Mouse (Mus musculus): ENCODE measurements at regions not wholly inside any gene's neighbourhood (a gene's known extent, or its start where the extent isn't known, plus 50 kb on each side); places are given as distances from the start of the nearest gene placed in this dataset.

DNA sequence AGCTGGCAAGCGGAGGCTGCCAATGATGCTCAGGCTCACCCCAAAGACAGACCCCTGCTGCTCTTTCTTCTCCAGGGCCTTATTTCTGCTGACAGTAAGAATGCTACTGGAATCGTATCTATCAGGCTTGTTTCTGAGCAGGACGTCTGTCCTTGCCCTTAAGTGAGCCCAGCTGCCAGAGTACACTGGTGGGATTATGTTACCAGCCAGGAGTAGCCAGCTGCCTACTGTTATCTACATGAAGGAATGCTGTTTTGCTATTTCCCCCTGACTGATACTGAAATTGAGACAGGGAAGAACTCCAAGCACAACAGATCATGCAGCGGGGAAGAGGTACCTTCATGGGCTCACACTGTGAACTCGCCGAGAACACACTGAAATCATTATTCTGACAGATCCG, 228.2 kb upstream of the Rasgrp1 start:
- no peak for DNase-seq

GRCm38 (mm10) chr2:117587381-117587780, 244.6 kb upstream of the Rasgrp1 start:
- peak; percentile 45 for DNase-seq

GRCm38 (mm10) chr2:117595028-117595427, 252.2 kb upstream of the Rasgrp1 start:
- DNase-seq: no peak

DNA sequence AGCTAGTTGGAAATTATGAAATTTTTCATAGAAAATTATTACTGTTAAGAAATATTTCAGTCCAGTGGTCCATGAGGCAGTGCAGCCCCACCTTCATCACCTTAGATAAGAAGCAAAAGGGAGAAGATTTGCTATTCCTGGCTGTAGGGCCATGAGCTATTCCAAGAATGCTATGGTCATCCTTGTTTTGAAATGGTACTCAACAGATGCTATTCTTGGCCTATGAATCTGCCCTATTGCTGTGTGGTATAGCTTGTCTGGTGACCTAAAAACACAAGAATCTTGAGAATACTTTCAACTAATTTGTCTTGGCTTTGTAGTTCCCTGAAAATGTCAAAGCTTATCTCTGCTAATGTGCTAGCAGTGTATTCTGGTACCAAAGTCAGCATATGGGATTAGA, 254.8 kb upstream of the Rasgrp1 start:
- DNase-seq: no peak

DNA sequence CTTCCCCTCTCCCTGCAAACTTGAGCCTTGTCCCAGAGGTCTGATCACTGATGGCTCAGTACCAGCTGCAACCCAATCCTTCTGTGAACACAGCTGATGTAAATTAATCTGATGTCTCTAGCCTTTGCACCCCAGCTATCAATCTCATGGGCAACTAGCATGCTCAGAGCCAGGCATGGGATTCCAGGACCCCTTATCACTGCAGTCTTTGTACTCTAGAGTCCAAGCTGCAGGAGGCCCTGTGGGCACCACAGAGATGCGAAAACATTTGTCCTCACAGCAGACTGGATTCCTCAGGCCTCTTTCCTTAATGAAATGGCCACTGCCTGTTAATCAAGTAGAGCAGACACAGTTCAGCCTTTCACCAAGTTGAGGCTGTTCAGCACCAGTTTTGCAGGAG, 272.0 kb upstream of the Rasgrp1 start:
- no peak for DNase-seq

DNA sequence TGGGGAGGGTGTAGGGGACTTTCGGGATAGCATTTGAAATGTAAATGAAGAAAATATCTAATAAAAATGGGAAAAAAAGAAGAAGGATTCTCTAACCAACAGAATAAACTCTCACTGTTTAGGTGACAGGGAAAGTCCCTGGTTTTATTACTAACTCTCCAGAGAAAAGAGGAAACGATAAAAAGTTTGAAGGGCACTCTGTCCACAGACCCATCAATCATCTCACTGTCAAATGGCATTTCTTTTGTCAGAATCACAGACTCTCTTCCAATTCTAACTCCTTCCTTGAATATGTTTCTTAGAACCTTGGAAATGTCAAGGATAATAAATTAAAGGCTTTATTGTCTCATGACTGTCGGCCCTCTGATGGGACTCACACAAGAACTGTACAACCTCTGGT, 275.3 kb upstream of the Rasgrp1 start:
- DNase-seq: no peak

- peak; percentile 38 for DNase-seq
These were observed 281.2 kb upstream of the Rasgrp1 start for GRCm38 (mm10) chr2:117623955-117624354.

DNA sequence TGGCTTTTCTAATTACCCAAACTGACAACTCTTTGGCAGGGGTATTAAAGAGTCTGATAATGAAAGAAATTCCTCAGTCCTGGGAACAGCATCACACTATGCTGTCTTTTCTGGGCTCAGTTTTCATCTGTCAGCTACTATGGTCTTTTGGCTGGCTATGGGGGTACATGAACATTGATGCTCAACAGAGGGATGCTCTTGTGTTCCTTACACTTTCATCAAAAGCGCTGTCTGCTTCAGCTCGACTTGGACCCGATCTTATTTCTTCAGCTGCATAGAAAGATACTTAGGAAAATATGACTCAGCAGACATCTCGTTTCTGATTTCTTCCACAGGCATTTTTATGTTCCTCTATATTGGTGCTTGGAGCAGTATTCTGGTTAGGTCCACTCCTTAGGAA, 292.1 kb upstream of the Rasgrp1 start:
- no peak for DNase-seq

- no peak for DNase-seq
These were observed 294.6 kb upstream of the Rasgrp1 start for GRCm38 (mm10) chr2:117637397-117637796.

- no peak for DNase-seq
These were observed 309.3 kb upstream of the Rasgrp1 start for GRCm38 (mm10) chr2:117652101-117652500.

- DNase-seq: no peak
These were observed 309.8 kb upstream of the Rasgrp1 start for GRCm38 (mm10) chr2:117652647-117653046.

DNA sequence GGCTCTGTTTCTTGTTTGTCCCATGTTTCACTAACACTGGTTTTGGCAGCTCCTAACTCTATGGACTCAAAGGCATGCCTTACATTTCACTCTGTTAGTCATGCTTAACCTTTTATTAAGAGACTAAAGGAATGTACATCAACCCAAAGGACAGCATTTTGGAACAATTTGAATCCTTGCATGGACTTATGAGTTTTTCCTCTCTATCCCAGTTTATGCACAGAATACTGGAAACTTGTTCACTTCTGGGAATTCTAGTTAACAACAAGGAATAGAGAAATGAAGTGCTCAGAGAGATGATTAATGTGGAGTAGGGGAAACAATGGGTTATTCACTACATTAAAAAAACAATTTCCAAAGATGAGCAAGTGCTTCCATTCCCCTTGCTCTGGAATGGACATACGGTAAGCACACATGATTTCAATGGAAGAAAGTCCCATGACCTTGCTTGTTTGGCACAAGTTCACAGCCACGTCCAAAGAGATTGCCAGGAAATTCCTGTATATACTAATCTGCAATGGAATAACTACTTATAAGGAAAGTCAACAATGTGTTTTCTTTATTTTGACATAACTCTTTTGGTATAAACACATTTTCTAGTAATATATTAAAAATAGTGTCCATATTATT, 313.9 kb upstream of the Rasgrp1 start:
- no peak for DNase-seq

GRCm38 (mm10) chr2:117660217-117660924, 317.6 kb upstream of the Rasgrp1 start:
- DNase-seq: no peak

GRCm38 (mm10) chr2:117662653-117663052, 319.9 kb upstream of the Rasgrp1 start:
- no peak for DNase-seq

GRCm38 (mm10) chr2:117666528-117666927, 323.7 kb upstream of the Rasgrp1 start:
- DNase-seq: no peak

- DNase-seq: no peak
These were observed 325.3 kb upstream of the Rasgrp1 start for GRCm38 (mm10) chr2:117668137-117668536.

GRCm38 (mm10) chr2:117674877-117675276, 332.1 kb upstream of the Rasgrp1 start:
- no peak for DNase-seq

- no peak for DNase-seq
These were observed 335.8 kb upstream of the Rasgrp1 start for GRCm38 (mm10) chr2:117678650-117679049.

- DNase-seq: peak; percentile 22
These were observed 343.1 kb upstream of the Rasgrp1 start for GRCm38 (mm10) chr2:117685836-117686453.

DNA sequence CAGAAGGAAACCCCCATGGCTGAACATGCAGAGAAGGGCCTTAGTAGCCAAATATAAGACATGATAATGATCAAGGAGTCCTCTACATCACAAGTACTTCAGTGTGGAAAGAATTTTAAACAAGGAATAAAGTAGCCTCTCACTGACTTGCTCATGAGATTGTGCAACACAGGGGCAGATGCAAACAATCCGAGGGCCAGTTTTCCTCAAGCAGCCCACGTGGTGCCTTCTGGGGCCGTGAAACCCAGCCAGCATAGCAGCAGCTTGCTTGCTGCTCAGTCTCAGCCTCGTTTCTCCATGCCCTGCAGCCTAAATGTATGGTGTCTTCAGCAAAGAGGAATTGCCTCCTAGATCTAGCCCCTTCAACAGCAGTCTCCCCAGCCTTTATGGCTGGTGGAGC, 350.7 kb upstream of the Rasgrp1 start:
- peak; percentile 84 for DNase-seq

DNA sequence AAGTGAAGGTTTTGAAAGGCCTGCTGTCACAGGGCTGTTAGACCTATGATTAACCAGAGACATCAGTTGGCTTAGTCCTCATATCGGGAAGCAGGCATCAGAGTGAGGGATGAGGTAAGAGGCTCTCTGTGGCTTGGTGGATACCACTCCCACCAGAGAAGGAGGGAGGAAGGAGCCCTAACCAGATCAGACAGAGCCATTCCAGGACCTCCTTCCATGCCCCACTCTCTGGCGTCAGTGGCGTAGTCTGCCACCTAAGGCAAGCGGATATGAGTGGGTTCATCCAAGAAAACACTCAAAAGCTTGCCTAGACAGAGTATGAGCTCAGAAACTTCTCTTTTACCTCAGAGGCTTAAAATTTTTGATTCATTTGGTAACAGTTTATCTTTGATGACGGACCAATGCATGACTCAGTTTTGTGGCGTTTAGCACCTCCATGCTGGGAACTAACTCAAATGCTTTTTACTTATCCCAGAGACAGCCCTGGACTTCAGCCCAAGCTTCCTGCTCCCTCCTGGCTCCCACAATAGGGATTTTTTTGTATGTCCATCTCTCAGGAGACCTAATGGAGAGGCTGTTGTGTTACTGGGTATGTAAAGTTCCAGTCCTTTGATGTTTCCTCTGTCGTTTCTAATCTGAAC, 367.5 kb upstream of the Rasgrp1 start:
- DNase-seq: peak; percentile 42

DNA sequence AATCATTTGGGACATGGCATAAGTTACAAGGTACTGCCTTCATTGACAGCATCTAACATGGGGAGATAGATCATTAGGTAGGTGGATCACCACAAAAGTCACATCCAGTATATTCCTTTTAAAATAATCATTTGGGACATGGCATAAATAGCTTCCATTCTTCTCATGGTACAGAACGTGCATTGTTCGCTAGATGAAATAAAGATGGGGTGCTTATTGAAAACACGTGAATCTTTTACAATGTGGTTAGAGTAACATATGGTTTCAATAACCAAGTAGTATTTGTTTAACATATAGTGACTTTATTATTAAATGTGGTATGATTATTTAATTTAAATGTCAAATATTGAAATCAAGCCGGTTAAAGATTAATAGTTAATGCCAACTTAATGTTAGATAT, 381.3 kb upstream of the Rasgrp1 start:
- DNase-seq: no peak

DNA sequence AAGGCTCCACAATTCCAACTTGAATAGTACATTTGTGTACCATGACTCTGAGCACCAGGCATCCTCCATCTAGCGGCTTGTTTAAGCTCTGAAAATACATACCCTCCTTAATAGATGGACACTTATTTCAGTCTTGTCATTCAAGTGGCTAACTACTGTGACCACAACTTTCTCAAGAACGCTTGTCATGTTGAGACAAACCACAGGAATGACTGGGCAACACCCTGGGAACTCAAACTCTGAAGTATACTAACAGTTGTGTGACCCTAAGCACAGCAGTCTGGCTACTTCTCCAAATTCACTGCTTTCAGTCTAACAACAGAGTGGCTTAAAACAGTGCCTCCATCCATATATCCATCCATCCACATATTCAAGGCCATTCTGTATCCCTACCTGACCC, 380.4 kb upstream of the Thbs1 start:
- peak; percentile 64 for DNase-seq

DNA sequence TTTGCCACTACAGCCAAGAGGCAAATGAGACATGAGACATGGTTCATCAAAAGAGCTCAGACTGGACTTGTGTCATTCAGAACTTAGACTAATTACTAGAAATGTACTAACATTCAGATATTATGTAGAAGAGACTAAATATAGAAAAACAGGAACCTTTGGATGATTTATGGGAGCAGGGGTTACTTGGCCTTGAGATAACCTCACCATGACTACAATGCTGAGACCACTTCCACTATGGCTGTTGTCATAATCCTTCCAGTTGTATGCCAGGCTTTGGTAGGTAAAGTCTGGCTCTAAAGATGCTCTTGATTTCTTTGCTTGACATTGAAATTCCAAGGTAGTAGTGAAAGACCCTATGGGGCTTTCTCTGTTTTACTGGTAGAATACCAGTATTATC, 369.3 kb upstream of the Thbs1 start:
- no peak for DNase-seq
